Mouse (Mus musculus) hindbrain, embryonic 14.5 days (tissue): ENCODE measurements around the gene Irak2. TPM values are rescaled to one million over a fixed set of nuclear protein-coding genes. Genes with fewer than 3 reads are reported as not detected.
A peak's percentile ranks its signal among the peaks of the same experiment; 100 is the strongest.

ENCODE experiments used
- ATAC-seq: fragments of 200-750 bp; cut with Nextera tagmentation; 2 replicates; pipeline ENCODE4 v1.8.0; 2017; ENCODE audit warnings: moderate number of reproducible peaks, mild to moderate bottlenecking, moderate TSS enrichment, moderate library complexity; ENCODE audit not compliant: low FRiP score
- DNase-seq: peaks from one replicate; pipeline ENCODE4 v3.0.0-alpha.2; 2015; ENCODE audit warnings: low spot score
- H3K27ac ChIP-seq: fragments of 300-500 bp; sonication (generic); 2 replicates; pipeline ENCODE4 v1.5.1; 2014; ENCODE audit warnings: mild to moderate bottlenecking, moderate library complexity
- H3K27me3 ChIP-seq: fragments of 300-500 bp; sonication (generic); 2 replicates; pipeline ENCODE4 v1.6.1; 2014; ENCODE audit warnings: mild to moderate bottlenecking, low read length, mixed read lengths; ENCODE audit not compliant: control insufficient read depth, insufficient read depth
- H3K36me3 ChIP-seq: fragments of 300-500 bp; sonication (generic); replicated peaks from 2 replicates; pipeline ENCODE4 v1.6.1; 2014; ENCODE audit not compliant: control insufficient read depth, insufficient read depth
- H3K4me1 ChIP-seq: fragments of 300-500 bp; sonication (generic); replicated peaks from 2 replicates; pipeline ENCODE4 v1.6.1; 2014; ENCODE audit warnings: antibody characterized with exemption, low read length, mixed read lengths; ENCODE audit not compliant: control insufficient read depth, insufficient read depth
- H3K4me2 ChIP-seq: fragments of 300-500 bp; sonication (generic); replicated peaks from 2 replicates; pipeline ENCODE4 v1.6.1; 2014; ENCODE audit warnings: mild to moderate bottlenecking, moderate library complexity
- H3K4me3 ChIP-seq: fragments of 300-500 bp; sonication (generic); replicated peaks from 2 replicates; pipeline ENCODE4 v1.5.1; 2014; ENCODE audit warnings: mild to moderate bottlenecking, low read length
- H3K9ac ChIP-seq: fragments of 300-500 bp; sonication (generic); 2 replicates; pipeline ENCODE4 v1.6.1; 2014
- H3K9me3 ChIP-seq: fragments of 300-500 bp; sonication (generic); 2 replicates; pipeline ENCODE4 v1.6.1; 2016; ENCODE audit warnings: low read length; ENCODE audit not compliant: control insufficient read depth
- WGBS: fragments of 180-500 bp; shearing (Covaris S2); extraction: QIAGEN DNeasy Blood & Tissue Kit; methylation state at CpG from one replicate; pipeline ENCODE4 v1.1.7; 2014; 5-methylcytosine and 5-hydroxymethylcytosine counted together
- polyA plus RNA-seq: library from polyadenylated mRNA; unstranded; fragments of >200 nt; fragmentation: Nextera tagmentation; extraction: Ambion mirVana; gene quantifications from 2 replicates; pipeline ENCODE4 v1.2.1, GENCODE M21; 2014

Irak2 gene
- polyA plus RNA-seq: 0.95 and 1.4 TPM in 2 replicates

GRCm38 (mm10) chr6:113638302-113639040 is at the start of gene Irak2:
Irak2 (plus strand) TSS chr6:113638467.
- Histone ChIP-seq H3K4me1 (no peaks in the 10 kb centered on the region), H3K27me3 (no peaks in the 10 kb centered on the region), H3K9ac (peak within 1 kb of the TSS; percentile 50), H3K36me3 (0 out of 2 replicates have a peak, but pooled peaks cover 6% of the 10 kb centered on the region), H3K4me2 (peak within 1 kb of the TSS; percentile 55), H3K27ac (no peak within 1 kb of the TSS), H3K4me3 (peak within 1 kb of the TSS; percentile 36), H3K9me3 (no peaks in the 10 kb centered on the region)
- DNase-seq (peak; percentile 82), ATAC-seq (peak; percentile 90)
- 10% methylated on average over 37 of the region's 37 CpGs for WGBS

GRCm38 (mm10) chr6:113592637-113593036 is 45.6 kb upstream of the Irak2 start:
- no peak for ATAC-seq
- Histone ChIP-seq H3K9ac (no peak overlapping the region), H3K4me2 (no peak overlapping the region), H3K4me3 (no peak overlapping the region), H3K9me3 (no peaks in the 10 kb centered on the region), H3K27ac (no peak overlapping the region), H3K36me3 (no peaks in the 10 kb centered on the region), H3K27me3 (no peaks in the 10 kb centered on the region), H3K4me1 (no peaks in the 10 kb centered on the region)
- 95% methylated on average over 2 of the region's 2 CpGs for WGBS
- DNase-seq: no peak

DNA sequence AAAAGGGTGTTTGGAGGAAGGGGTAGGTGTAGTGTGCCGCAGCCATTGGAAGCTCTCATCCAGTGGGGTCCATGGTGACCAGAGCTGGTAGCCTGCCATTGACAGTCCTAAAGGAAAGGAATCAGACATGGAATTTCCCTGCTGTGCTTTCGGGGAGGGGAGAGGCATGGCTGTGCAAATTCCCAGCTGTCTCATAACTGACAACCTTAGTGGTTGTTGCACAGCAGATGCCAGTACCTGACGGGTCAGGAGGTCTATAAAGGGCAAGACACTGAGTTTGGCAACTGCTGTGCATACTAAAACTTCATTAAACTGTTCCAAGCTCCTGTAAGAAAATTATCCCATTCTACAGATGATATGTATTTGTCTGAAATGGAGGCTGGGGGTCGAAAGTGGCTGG is 40.3 kb upstream of the Irak2 start:
- Histone ChIP-seq H3K27me3 (no peaks in the 10 kb centered on the region), H3K36me3 (no peaks in the 10 kb centered on the region), H3K4me2 (no peak overlapping the region), H3K9ac (no peak overlapping the region), H3K9me3 (no peaks in the 10 kb centered on the region), H3K27ac (no peak overlapping the region), H3K4me3 (no peak overlapping the region), H3K4me1 (no peaks in the 10 kb centered on the region)
- ATAC-seq: no peak
- no peak for DNase-seq
- 94% methylated on average over 4 of the region's 4 CpGs for WGBS

DNA sequence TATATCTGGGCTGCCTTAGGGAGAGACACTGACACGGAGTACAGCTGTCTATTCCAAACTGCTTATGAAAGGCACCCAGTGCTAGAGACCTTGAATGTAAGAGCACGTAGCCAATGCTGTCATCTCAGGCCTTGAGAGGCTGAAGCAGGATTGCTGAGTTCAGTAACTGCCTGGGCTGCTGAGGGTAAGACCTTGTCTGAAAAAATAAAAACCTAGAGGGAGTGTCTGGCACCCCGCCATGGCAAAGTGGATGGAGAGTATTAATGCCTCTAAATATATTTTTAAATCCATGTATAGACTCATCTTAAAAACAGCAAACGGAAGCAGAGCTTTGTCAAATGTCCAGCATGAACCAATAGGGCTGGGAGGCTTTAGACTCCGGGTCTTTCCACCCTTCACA is 38.4 kb upstream of the Irak2 start:
- 79% methylated on average over 5 of the region's 5 CpGs for WGBS
- no peak for ATAC-seq
- DNase-seq: no peak
- Histone ChIP-seq H3K9ac (no peak overlapping the region), H3K27me3 (no peaks in the 10 kb centered on the region), H3K4me3 (no peak overlapping the region), H3K4me1 (peaks cover 4% of the 10 kb centered on the region), H3K9me3 (no peaks in the 10 kb centered on the region), H3K27ac (no peak overlapping the region), H3K36me3 (no peaks in the 10 kb centered on the region), H3K4me2 (no peak overlapping the region)

GRCm38 (mm10) chr6:113600543-113601139 is 37.6 kb upstream of the Irak2 start, which contains the start of gene Fancd2os:
Fancd2os (minus strand) TSS chr6:113600715.
- no peaks in the 10 kb centered on the region for H3K9me3 ChIP-seq
- H3K4me1 ChIP-seq: peaks cover 9% of the 10 kb centered on the region
- H3K9ac ChIP-seq: no peak within 1 kb of the TSS
- H3K27ac ChIP-seq: no peak within 1 kb of the TSS
- H3K36me3 ChIP-seq: no peaks in the 10 kb centered on the region
- no peak within 1 kb of the TSS for H3K4me3 ChIP-seq
- DNase-seq (no peak), ATAC-seq (no peak)
- H3K27me3 ChIP-seq: no peaks in the 10 kb centered on the region
- no peak within 1 kb of the TSS for H3K4me2 ChIP-seq
- WGBS: 31% methylated on average over 23 of the region's 23 CpGs

DNA sequence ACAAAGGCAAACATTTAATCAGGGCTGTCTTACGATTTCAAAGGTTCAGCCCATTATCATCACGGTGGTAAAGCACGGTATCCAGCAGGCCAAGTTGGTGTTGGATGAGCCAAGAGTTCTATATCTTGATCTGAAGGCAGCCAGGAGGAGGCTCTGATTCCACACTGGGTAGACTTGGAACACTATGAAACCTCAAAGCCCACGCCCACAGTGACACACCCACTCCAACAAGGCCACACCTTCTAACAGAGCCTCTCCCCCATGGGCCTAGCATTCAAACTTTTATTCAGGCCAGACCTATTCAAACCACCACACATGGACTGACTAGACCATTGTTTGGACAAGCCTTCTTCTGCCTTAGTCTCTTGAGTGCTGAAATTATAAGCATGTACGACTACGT is 35.4 kb upstream of the Irak2 start:
- ATAC-seq (no peak), DNase-seq (no peak)
- WGBS: 93% methylated on average over 6 of the region's 6 CpGs

DNA sequence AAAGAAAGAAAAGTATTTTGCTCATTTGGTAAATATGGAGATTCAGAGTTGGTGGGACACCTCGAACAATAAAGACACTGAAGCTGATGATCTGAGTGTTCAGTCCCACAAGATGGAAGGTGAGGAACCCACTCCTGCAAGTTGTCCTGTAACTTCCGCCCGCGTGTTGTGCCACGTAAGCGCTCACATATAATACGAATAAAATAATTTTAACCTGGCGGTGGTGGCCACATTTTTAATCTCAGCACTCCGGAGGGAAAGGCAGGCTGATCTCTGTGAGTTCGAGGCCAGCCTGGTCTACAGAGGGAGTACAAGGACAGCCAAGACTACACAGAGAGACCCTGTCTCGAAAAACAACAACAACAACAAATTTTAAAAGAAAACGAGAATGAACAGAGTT is 34.3 kb upstream of the Irak2 start:
- Histone ChIP-seq H3K9ac (peak overlapping the region; percentile 64), H3K36me3 (0 out of 2 replicates have a peak, but pooled peaks cover 7% of the 10 kb centered on the region), H3K27me3 (no peaks in the 10 kb centered on the region), H3K27ac (peak overlapping the region; percentile 79), H3K4me3 (peak overlapping the region; percentile 72), H3K9me3 (no peaks in the 10 kb centered on the region), H3K4me2 (peak overlapping the region; percentile 86), H3K4me1 (peaks cover 21% of the 10 kb centered on the region)
- 60% methylated on average over 12 of the region's 12 CpGs for WGBS
- DNase-seq (no peak), ATAC-seq (no peak)

More for the DNA sequence above, 35.4 kb upstream of the Irak2 start:
- Histone ChIP-seq H3K4me1 (peaks cover 21% of the 10 kb centered on the region), H3K4me3 (no peak overlapping the region), H3K27me3 (no peaks in the 10 kb centered on the region), H3K4me2 (no peak overlapping the region), H3K9ac (no peak overlapping the region), H3K9me3 (no peaks in the 10 kb centered on the region), H3K27ac (no peak overlapping the region), H3K36me3 (0 out of 2 replicates have a peak, but pooled peaks cover 7% of the 10 kb centered on the region)

DNA sequence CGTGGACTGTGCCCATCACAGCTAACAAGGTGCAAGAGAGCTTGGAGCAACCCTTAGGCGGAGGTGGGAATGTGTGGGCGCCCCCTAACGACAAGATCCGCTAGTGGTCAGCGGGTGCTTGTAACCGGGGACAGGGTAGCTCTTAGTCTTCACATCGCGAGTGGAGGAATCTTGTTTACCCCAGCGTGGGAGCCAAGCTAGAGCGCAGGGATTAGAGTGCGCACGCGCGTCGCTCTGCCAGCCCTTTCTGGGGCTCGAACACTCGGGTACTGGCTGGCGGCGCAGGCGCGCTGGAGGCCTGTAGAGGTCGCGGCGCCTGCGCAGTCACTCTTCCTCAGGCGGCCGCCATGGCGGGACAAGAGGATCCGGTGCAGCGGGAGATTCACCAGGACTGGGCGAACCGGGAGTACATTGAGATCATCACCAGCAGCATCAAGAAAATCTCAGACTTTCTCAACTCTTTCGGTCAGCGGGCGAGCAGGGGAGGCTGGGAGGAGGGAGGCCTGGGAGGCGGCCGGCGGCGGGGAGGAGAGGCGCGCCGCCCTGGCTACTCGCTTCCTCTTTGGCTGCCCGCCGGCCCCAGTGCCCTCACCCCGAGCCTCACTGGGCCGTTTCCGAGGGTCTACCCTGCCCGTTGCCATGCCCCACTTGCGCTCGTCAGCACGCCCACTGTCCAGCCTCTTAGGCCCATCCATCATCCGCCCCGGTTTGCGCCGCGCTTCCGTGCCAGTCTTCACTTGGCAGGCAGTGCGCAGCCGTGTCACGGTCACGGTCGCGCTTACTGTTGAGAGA is 33.6 kb upstream of the Irak2 start, which contains the start of gene Brk1:
Gene Brk1 (plus strand): TSS at position 341 of the 792 bp plus-strand sequence.
- Histone ChIP-seq H3K27ac (peak within 1 kb of the TSS; percentile 79), H3K36me3 (0 out of 2 replicates have a peak, but pooled peaks cover 7% of the 10 kb centered on the region), H3K4me1 (peaks cover 21% of the 10 kb centered on the region), H3K9me3 (no peaks in the 10 kb centered on the region), H3K9ac (peak within 1 kb of the TSS; percentile 79), H3K4me2 (peak within 1 kb of the TSS; percentile 86), H3K4me3 (peak within 1 kb of the TSS; percentile 72), H3K27me3 (no peaks in the 10 kb centered on the region)
- DNase-seq (peak; percentile 96), ATAC-seq (peak; percentile 93)
- under 1% methylated on average over 64 of the region's 65 CpGs for WGBS

- ATAC-seq (peak; percentile 3; the same call in 1 of the 2 replicates), DNase-seq (no peak)
- 4% methylated on average over 10 of the region's 10 CpGs for WGBS
These were observed 33.1 kb upstream of the Irak2 start for GRCm38 (mm10) chr6:113605224-113605545.

More at GRCm38 (mm10) chr6:113605224-113605545, 33.1 kb upstream of the Irak2 start:
- Histone ChIP-seq H3K36me3 (peaks cover 7% of the 10 kb centered on the region; the same call in 1 of the 2 replicates), H3K4me3 (peak overlapping the region; percentile 72), H3K4me2 (peak overlapping the region; percentile 86), H3K4me1 (peaks cover 21% of the 10 kb centered on the region), H3K9me3 (no peaks in the 10 kb centered on the region), H3K9ac (peak overlapping the region; percentile 79), H3K27ac (peak overlapping the region; percentile 79; the same call in 1 of the 2 replicates), H3K27me3 (no peaks in the 10 kb centered on the region)
